Mouse (Mus musculus) lung, postnatal 0 days (tissue): ENCODE measurements around the gene Gchfr. TPM values are rescaled to one million over a fixed set of nuclear protein-coding genes. Genes with fewer than 3 reads are reported as not detected.

Source experiments
- ATAC-seq: fragments of 200-750 bp; cut with Nextera tagmentation; 2 replicates; pipeline ENCODE4 v1.8.0; 2017; ENCODE audit warnings: moderate library complexity
- DNase-seq: peaks from one replicate; pipeline ENCODE4 v3.0.0-alpha.2; 2016; ENCODE audit warnings: low spot score
- H3K27ac ChIP-seq: fragments of 300-500 bp; sonication (generic); 2 replicates; pipeline ENCODE4 v1.5.1; 2014; ENCODE audit warnings: antibody characterized with exemption, mild to moderate bottlenecking, low read length, mixed read lengths
- H3K27me3 ChIP-seq: fragments of 300-500 bp; sonication (generic); replicated peaks from 2 replicates; pipeline ENCODE4 v1.6.1; 2014; ENCODE audit warnings: low read length, mixed read lengths; ENCODE audit not compliant: insufficient read depth
- H3K36me3 ChIP-seq: fragments of 300-500 bp; sonication (generic); 2 replicates; pipeline ENCODE4 v1.6.1; 2014; ENCODE audit warnings: low read length, mixed read lengths; ENCODE audit not compliant: insufficient read depth
- H3K4me1 ChIP-seq: fragments of 300-500 bp; sonication (generic); 2 replicates; pipeline ENCODE4 v1.6.1; 2014; ENCODE audit warnings: antibody characterized with exemption, low read depth, low read length, mixed read lengths; ENCODE audit not compliant: insufficient read depth
- H3K4me2 ChIP-seq: fragments of 300-500 bp; sonication (generic); replicated peaks from 2 replicates; pipeline ENCODE4 v1.6.1; 2014; ENCODE audit warnings: low read depth, mild to moderate bottlenecking, low read length, moderate library complexity, mixed read lengths
- H3K4me3 ChIP-seq: fragments of 300-500 bp; sonication (generic); 2 replicates; pipeline ENCODE4 v1.5.1; 2014; ENCODE audit warnings: low read depth, low read length
- H3K9ac ChIP-seq: fragments of 300-500 bp; sonication (generic); replicated peaks from 2 replicates; pipeline ENCODE4 v1.6.1; 2014; ENCODE audit warnings: low read depth, mild to moderate bottlenecking
- H3K9me3 ChIP-seq: fragments of 300-500 bp; sonication (generic); 2 replicates; pipeline ENCODE4 v1.6.1; 2016; ENCODE audit warnings: low read length, mixed read lengths
- CTCF ChIP-seq: IDR thresholded peaks from 2 replicates; pipeline ENCODE4 v1.5.1; 2016; ENCODE audit warnings: antibody characterized with exemption, mild to moderate bottlenecking
- EP300 ChIP-seq: IDR thresholded peaks from 2 replicates; pipeline ENCODE4 v1.6.1; 2016; ENCODE audit warnings: antibody characterized with exemption, mild to moderate bottlenecking, control low read depth
- WGBS: fragments of 180-500 bp; shearing (Covaris S2); extraction: QIAGEN DNeasy Blood & Tissue Kit; methylation state at CpG from one replicate; pipeline ENCODE4 v1.1.7; 2014; 5-methylcytosine and 5-hydroxymethylcytosine counted together
- polyA plus RNA-seq: library from polyadenylated mRNA; unstranded; fragments of >200 nt; fragmentation: Nextera tagmentation; extraction: Ambion mirVana; gene quantifications from 2 replicates; pipeline ENCODE4 v1.2.1, GENCODE M21; 2015

Gchfr gene
- polyA plus RNA-seq, 1 experiment from 2014 or later, result 14.2 TPM

DNA sequence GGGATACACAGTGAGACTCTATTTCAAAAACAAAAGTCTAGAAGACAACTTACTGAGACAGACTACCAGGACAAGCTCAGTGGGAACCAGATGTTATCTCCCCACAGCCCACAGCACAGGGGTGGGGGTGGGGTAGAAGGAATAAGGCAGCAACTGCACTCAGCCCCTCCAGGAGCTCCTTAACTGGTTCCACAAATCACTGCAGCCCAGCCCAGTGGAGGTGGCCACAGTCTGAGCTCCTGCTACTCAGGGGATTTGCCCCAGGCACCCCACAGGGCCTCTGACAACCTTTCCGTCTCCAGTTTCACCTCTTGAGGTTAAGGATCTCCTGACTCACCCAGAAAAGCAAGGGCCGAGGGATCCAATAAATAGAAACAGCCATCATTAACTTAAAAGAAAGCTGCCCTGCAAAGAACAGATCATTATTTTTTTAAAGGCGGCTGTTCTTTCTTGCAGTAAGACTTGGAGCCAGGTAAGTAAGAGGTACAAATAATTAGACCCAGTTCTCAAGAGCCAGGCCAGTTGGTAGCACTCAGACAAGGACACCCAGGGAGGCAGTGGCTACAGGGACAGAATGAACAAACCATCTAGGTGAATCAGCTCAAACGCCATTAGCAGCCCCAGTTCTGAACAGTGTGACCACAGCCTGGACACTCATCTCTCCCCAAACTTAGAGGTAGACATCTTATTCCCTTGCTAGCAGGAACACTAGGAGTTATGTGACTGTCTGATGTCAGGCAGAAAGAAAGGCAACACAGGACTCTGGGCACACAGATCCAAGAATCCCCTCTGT, 28.9 kb downstream of the Gchfr start:
- Histone ChIP-seq H3K4me1 (peaks cover 6% of the 10 kb centered on the region; the same call in 1 of the 2 replicates), H3K36me3 (no peaks in the 10 kb centered on the region), H3K27me3 (no peaks in the 10 kb centered on the region), H3K9ac (no peak overlapping the region), H3K27ac (no peak overlapping the region; the same call in 1 of the 2 replicates), H3K4me3 (no peak overlapping the region), H3K4me2 (no peak overlapping the region), H3K9me3 (no peaks in the 10 kb centered on the region)
- 38% methylated on average over 4 of the region's 4 CpGs for WGBS
- ATAC-seq (peak; percentile 35), DNase-seq (peak; percentile 25)
- TF ChIP-seq CTCF (no peak), EP300 (no peak)

DNA sequence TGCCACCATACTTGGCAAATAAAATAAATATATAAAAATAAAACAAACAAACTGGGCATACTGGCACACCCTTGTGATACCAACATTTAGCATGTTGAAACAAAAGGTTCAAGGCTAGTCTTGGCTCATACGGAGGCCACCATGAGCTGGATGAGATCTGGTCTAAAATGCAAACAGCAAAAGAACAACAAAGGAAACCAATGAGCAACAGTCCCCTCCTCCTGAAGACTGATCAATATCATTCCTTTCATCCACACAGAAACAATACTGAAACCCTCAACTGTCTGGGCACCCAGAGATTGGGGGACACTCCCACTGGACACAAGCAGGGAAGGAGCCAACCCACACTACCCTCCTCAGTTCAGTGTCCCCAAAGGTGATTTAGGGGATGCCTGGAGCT, 29.9 kb downstream of the Gchfr start:
- ATAC-seq (no peak), DNase-seq (no peak)
- Histone ChIP-seq H3K36me3 (no peaks in the 10 kb centered on the region), H3K9ac (no peak overlapping the region), H3K4me2 (no peak overlapping the region), H3K4me1 (peaks cover 9% of the 10 kb centered on the region; the same call in 1 of the 2 replicates), H3K27me3 (no peaks in the 10 kb centered on the region), H3K27ac (no peak overlapping the region), H3K4me3 (no peak overlapping the region), H3K9me3 (no peaks in the 10 kb centered on the region)
- 62% methylated on average over 1 of the region's 1 CpGs for WGBS
- no peak for TF ChIP-seq EP300

DNA sequence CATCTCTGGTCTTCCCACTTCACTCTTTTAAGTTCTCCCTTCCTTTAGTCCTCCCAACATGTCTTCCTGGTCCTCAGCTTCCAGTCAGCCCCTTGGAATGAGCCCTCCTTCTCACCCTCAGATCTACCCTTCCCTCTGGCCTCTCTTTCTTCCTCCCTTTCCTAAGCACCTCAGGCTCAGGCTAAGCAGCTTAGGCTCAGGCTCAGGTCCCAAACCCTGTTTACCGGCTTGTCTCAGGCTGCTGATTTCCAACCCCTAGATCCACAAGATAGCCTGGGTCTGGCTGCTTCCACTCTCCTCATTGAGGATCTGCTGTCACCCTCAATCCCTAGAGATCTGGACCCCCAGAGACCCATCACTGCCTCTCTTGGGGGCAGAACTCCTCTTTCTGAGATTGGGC, 30.5 kb downstream of the Gchfr start:
- 24% methylated on average over 1 of the region's 1 CpGs for WGBS
- DNase-seq, result no peak

DNA sequence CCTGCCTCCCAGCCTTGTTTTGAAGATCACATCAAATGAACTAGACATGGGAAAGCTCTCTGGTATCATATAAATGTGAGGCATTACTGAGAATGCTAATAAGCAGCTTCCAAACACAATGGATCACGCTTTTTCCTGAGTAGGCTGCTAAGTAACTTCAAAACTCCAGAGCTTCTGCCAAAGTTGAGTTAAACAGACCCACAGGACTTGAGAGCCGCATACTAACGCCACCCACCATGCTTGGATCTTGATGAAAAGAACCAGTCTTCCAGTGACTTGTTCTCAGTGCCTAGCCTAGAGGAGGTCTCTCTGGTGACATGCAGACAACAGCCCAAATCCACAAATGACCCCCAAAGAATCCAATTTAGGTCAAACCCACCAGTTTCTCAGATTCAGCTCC, 31.4 kb downstream of the Gchfr start:
- H3K9me3 ChIP-seq, result no peaks in the 10 kb centered on the region
- TF ChIP-seq EP300 (no peak), CTCF (no peak)
- DNase-seq, result no peak
- no peaks in the 10 kb centered on the region for H3K27me3 ChIP-seq
- H3K9ac ChIP-seq, result no peak overlapping the region
- no peaks in the 10 kb centered on the region for H3K36me3 ChIP-seq
- no peak overlapping the region for H3K27ac ChIP-seq
- WGBS, result 55% methylated on average over 3 of the region's 3 CpGs
- peaks cover 21% of the 10 kb centered on the region; the same call in 1 of the 2 replicates for H3K4me1 ChIP-seq
- H3K4me2 ChIP-seq, result no peak overlapping the region
- ATAC-seq, result no peak
- H3K4me3 ChIP-seq, result no peak overlapping the region

More for the DNA sequence above, 30.5 kb downstream of the Gchfr start:
- no peak overlapping the region for H3K27ac ChIP-seq
- TF ChIP-seq CTCF (no peak), EP300 (no peak)
- H3K9me3 ChIP-seq, result no peaks in the 10 kb centered on the region
- no peaks in the 10 kb centered on the region for H3K27me3 ChIP-seq
- no peaks in the 10 kb centered on the region for H3K36me3 ChIP-seq
- H3K9ac ChIP-seq, result no peak overlapping the region
- no peak overlapping the region for H3K4me3 ChIP-seq
- no peak overlapping the region for H3K4me2 ChIP-seq
- peaks cover 15% of the 10 kb centered on the region; the same call in 1 of the 2 replicates for H3K4me1 ChIP-seq
- no peak for ATAC-seq

DNA sequence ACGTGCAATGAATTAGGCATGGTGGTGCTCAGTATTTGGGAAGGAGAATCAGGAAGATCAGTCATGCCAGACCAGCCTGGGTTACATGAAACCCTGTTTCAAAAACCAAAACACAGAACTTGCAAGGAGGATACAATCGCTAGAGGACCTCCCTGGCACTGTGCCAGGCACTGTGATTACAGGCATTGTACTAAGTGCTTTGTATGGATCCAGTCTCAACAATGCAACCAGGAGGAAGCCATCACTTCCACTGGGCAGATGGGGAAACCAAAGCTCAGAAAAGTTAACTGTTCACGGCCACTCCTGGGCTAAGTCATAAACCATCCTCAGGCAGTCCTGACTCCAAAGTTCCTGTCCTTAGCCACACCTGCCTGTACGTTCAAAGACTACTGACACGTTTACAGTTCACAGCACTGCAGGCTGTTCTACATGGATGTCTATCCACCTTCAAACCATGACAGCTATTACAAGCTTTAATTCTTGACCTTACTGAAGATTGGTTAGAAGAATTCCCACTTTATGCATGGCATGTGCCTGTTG, 35.4 kb downstream of the Gchfr start:
- 36% methylated on average over 5 of the region's 5 CpGs for WGBS
- H3K4me3 ChIP-seq, result no peak overlapping the region
- peaks cover 21% of the 10 kb centered on the region; the same call in 1 of the 2 replicates for H3K4me1 ChIP-seq
- DNase-seq (peak; percentile 57), ATAC-seq (peak; percentile 52)
- TF ChIP-seq EP300, result 0 out of 2 replicates have a peak, but pooled peaks have one; percentile 45
- no peak for TF ChIP-seq CTCF
- no peak overlapping the region for H3K27ac ChIP-seq
- H3K9ac ChIP-seq, result no peak overlapping the region
- no peaks in the 10 kb centered on the region for H3K9me3 ChIP-seq
- no peaks in the 10 kb centered on the region for H3K36me3 ChIP-seq
- no peaks in the 10 kb centered on the region for H3K27me3 ChIP-seq
- no peak overlapping the region for H3K4me2 ChIP-seq

DNA sequence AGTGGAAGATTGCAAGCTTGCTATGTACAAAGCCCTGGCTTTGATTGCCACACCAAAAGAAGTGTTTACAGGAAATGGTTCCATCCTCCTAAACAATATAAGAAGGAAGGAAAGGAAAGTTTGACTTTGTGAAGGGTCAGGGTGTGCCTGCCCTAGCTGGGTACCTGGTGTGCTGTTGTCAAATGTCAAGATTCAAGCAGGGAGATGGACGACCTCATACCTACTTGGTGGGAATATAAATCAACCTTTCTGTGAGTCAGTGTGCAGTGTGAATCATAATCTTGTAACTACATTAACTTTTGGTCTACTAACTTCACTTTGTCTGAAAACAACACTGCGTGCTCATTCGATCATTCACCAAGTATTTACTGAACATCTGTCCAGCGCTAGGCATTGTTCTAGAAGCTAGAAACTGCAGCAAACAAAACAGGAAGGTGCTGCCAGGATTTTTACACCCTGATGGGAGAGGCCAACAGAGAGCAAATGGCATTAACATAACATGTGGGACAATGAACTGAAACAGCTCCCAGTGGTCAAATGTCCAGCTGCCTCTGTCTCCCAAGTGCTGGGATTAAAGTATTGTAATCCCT, 36.4 kb downstream of the Gchfr start:
- DNase-seq (peak; percentile 36), ATAC-seq (no peak)
- H3K9me3 ChIP-seq, result no peaks in the 10 kb centered on the region
- no peaks in the 10 kb centered on the region for H3K27me3 ChIP-seq
- no peak overlapping the region for H3K4me3 ChIP-seq
- 58% methylated on average over 4 of the region's 4 CpGs for WGBS
- H3K9ac ChIP-seq, result no peak overlapping the region
- no peak for TF ChIP-seq CTCF
- peak; percentile 52; the same call in 1 of the 2 replicates for TF ChIP-seq EP300
- peaks cover 15% of the 10 kb centered on the region; the same call in 1 of the 2 replicates for H3K4me1 ChIP-seq
- H3K36me3 ChIP-seq, result no peaks in the 10 kb centered on the region
- no peak overlapping the region for H3K4me2 ChIP-seq
- H3K27ac ChIP-seq, result peak overlapping the region; percentile 29
